Mouse (Mus musculus) forebrain, embryonic 16.5 days (tissue): ENCODE data around the gene Syngr1. TPM values are rescaled to one million over a fixed set of nuclear protein-coding genes. Genes with fewer than 3 reads are reported as not detected.

Experiments
- ATAC-seq: fragments of 200-750 bp; cut with Nextera tagmentation; 2 replicates; pipeline ENCODE4 v1.8.0; 2017; ENCODE audit warnings: mild to moderate bottlenecking, moderate library complexity
- H3K27ac ChIP-seq: fragments of 300-500 bp; sonication (generic); 2 replicates; pipeline ENCODE4 v1.5.1; 2014; ENCODE audit warnings: low read length, control low read depth
- H3K27me3 ChIP-seq: fragments of 300-500 bp; sonication (generic); replicated peaks from 2 replicates; pipeline ENCODE4 v1.6.1; 2014; ENCODE audit warnings: low read length; ENCODE audit not compliant: control insufficient read depth, insufficient read depth
- H3K36me3 ChIP-seq: fragments of 300-500 bp; sonication (generic); 2 replicates; pipeline ENCODE4 v1.6.1; 2014; ENCODE audit not compliant: control insufficient read depth, insufficient read depth
- H3K4me1 ChIP-seq: fragments of 300-500 bp; sonication (generic); replicated peaks from 2 replicates; pipeline ENCODE4 v1.6.1; 2014; ENCODE audit warnings: low read length; ENCODE audit not compliant: control insufficient read depth, insufficient read depth
- H3K4me2 ChIP-seq: fragments of 300-500 bp; sonication (generic); 2 replicates; pipeline ENCODE4 v1.6.1; 2014; ENCODE audit warnings: mild to moderate bottlenecking, low read length, control low read depth
- H3K4me3 ChIP-seq: fragments of 300-500 bp; sonication (generic); replicated peaks from 2 replicates; pipeline ENCODE4 v1.5.1; 2014; ENCODE audit warnings: mild to moderate bottlenecking, low read length, control low read depth
- H3K9ac ChIP-seq: fragments of 300-500 bp; sonication (generic); replicated peaks from 2 replicates; pipeline ENCODE4 v1.6.1; 2014; ENCODE audit warnings: low read depth, low read length, control low read depth
- H3K9me3 ChIP-seq: fragments of 300-500 bp; sonication (generic); 2 replicates; pipeline ENCODE4 v1.6.1; 2016; ENCODE audit warnings: low read length; ENCODE audit not compliant: control insufficient read depth
- WGBS: fragments of 180-500 bp; shearing (Covaris S2); extraction: QIAGEN DNeasy Blood & Tissue Kit; methylation state at CpG from one replicate; pipeline ENCODE4 v1.1.7; 2014; 5-methylcytosine and 5-hydroxymethylcytosine counted together
- polyA plus RNA-seq: library from polyadenylated mRNA; unstranded; fragments of >200 nt; fragmentation: Nextera tagmentation; extraction: Ambion mirVana; gene quantifications from 2 replicates; pipeline ENCODE4 v1.2.1, GENCODE M21; 2015

Syngr1 gene
- polyA plus RNA-seq, 1 experiment from 2014 or later, result 58.4 TPM

GRCm38 (mm10) chr15:80053381-80054033, 37.6 kb upstream of the Syngr1 start:
- no peaks in the 10 kb centered on the region for H3K4me1 ChIP-seq
- no peak overlapping the region for H3K4me3 ChIP-seq
- no peak overlapping the region for H3K9ac ChIP-seq
- no peak overlapping the region for H3K27ac ChIP-seq
- no peaks in the 10 kb centered on the region for H3K27me3 ChIP-seq
- H3K4me2 ChIP-seq, result no peak overlapping the region
- WGBS, result 66% methylated on average over 8 of the region's 8 CpGs
- H3K9me3 ChIP-seq, result no peaks in the 10 kb centered on the region
- ATAC-seq, result no peak
- no peaks in the 10 kb centered on the region for H3K36me3 ChIP-seq

DNA sequence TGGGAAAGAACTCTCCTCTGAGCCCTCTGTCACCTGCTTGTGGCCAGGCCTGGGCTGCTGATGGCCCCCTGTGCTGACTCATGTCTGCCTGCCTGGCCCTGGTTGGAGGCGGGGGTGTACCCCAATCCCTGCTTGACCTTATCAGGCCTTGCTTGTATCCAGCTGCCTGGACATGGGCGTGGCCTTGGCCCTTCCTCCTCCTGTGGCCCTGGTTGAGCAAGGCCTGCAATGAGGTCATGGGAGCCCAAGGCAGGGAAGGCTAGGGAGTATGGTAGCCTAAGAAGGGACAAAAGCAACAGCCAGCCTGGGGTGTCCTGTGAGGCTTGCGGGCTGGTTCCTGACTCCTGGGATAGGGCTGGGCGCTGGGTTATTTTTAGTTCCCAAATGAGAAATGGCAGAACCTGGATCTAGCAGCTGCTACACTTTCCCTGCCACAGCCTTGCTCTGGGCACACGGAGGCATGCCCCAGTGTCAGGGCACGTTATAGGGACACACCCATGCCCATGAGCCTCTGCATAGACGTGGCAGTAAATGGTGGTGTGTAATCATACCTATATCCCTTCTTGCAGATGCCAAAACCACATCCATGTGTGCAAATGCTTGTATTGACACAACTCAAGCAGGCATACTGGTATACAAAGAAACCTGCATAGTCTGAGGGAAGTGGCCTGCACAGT, 37.0 kb upstream of the Syngr1 start:
- no peak overlapping the region for H3K27ac ChIP-seq
- H3K4me1 ChIP-seq, result no peaks in the 10 kb centered on the region
- H3K27me3 ChIP-seq, result no peaks in the 10 kb centered on the region
- no peaks in the 10 kb centered on the region for H3K9me3 ChIP-seq
- ATAC-seq, result no peak
- H3K4me2 ChIP-seq, result no peak overlapping the region
- no peaks in the 10 kb centered on the region for H3K36me3 ChIP-seq
- WGBS, result 88% methylated on average over 7 of the region's 7 CpGs
- no peak overlapping the region for H3K9ac ChIP-seq
- no peak overlapping the region for H3K4me3 ChIP-seq

GRCm38 (mm10) chr15:80058151-80058550, 33.0 kb upstream of the Syngr1 start:
- Histone ChIP-seq H3K4me3 (no peak overlapping the region), H3K36me3 (no peaks in the 10 kb centered on the region), H3K9ac (no peak overlapping the region), H3K27ac (no peak overlapping the region), H3K9me3 (no peaks in the 10 kb centered on the region), H3K4me1 (no peaks in the 10 kb centered on the region), H3K4me2 (no peak overlapping the region), H3K27me3 (no peaks in the 10 kb centered on the region)
- no peak for ATAC-seq
- WGBS, result 87% methylated on average over 7 of the region's 7 CpGs

GRCm38 (mm10) chr15:80059606-80060005, 31.5 kb upstream of the Syngr1 start:
- no peak for ATAC-seq
- Histone ChIP-seq H3K27ac (no peak overlapping the region), H3K36me3 (no peaks in the 10 kb centered on the region), H3K9me3 (no peaks in the 10 kb centered on the region), H3K9ac (no peak overlapping the region), H3K4me3 (no peak overlapping the region), H3K4me2 (no peak overlapping the region), H3K4me1 (no peaks in the 10 kb centered on the region), H3K27me3 (no peaks in the 10 kb centered on the region)
- WGBS, result 81% methylated on average over 7 of the region's 7 CpGs

GRCm38 (mm10) chr15:80060356-80061070, 30.6 kb upstream of the Syngr1 start:
- H3K9ac ChIP-seq, result no peak overlapping the region
- no peak overlapping the region for H3K27ac ChIP-seq
- H3K4me2 ChIP-seq, result no peak overlapping the region
- no peaks in the 10 kb centered on the region for H3K27me3 ChIP-seq
- 92% methylated on average over 8 of the region's 8 CpGs for WGBS
- no peaks in the 10 kb centered on the region for H3K36me3 ChIP-seq
- ATAC-seq, result no peak
- H3K9me3 ChIP-seq, result no peaks in the 10 kb centered on the region
- H3K4me3 ChIP-seq, result no peak overlapping the region
- H3K4me1 ChIP-seq, result no peaks in the 10 kb centered on the region

- Histone ChIP-seq H3K27me3 (no peaks in the 10 kb centered on the region), H3K4me1 (no peaks in the 10 kb centered on the region), H3K4me3 (no peak overlapping the region), H3K9me3 (no peaks in the 10 kb centered on the region), H3K4me2 (no peak overlapping the region), H3K36me3 (no peaks in the 10 kb centered on the region), H3K9ac (no peak overlapping the region), H3K27ac (no peak overlapping the region)
- 88% methylated on average over 4 of the region's 4 CpGs for WGBS
- ATAC-seq, result no peak
These were observed 30.0 kb upstream of the Syngr1 start for GRCm38 (mm10) chr15:80061071-80061550.

- no peak overlapping the region for H3K9ac ChIP-seq
- WGBS, result 71% methylated on average over 6 of the region's 9 CpGs
- no peak overlapping the region for H3K4me2 ChIP-seq
- H3K27ac ChIP-seq, result no peak overlapping the region
- H3K4me1 ChIP-seq, result no peaks in the 10 kb centered on the region
- no peaks in the 10 kb centered on the region for H3K27me3 ChIP-seq
- no peak overlapping the region for H3K4me3 ChIP-seq
- no peaks in the 10 kb centered on the region for H3K36me3 ChIP-seq
- H3K9me3 ChIP-seq, result no peaks in the 10 kb centered on the region
- ATAC-seq, result no peak
These were observed 28.8 kb upstream of the Syngr1 start for GRCm38 (mm10) chr15:80062339-80062738.

DNA sequence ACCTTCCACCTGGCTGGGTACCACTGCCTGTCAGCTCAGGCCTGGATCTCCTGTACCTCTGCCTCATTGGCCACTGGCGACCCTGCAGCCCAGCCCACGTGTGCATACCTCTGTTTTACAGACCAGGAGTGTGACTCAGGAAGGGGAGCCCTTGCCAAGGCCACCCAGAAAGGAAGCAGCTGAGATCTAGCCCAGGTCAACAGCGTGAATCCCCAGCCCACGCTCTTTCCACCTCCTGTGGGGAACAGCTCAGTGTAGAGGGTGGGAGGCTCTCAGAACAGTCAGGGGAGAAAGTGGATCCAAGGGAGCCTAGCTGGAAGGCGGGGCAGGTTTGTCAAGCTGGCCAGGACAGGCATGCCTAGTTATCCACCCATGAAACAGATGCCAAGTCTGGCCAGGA, 28.3 kb upstream of the Syngr1 start:
- no peak overlapping the region for H3K9ac ChIP-seq
- no peaks in the 10 kb centered on the region for H3K36me3 ChIP-seq
- WGBS, result 35% methylated on average over 5 of the region's 5 CpGs
- H3K27me3 ChIP-seq, result no peaks in the 10 kb centered on the region
- no peak overlapping the region for H3K4me3 ChIP-seq
- no peak overlapping the region for H3K27ac ChIP-seq
- no peak overlapping the region for H3K4me2 ChIP-seq
- ATAC-seq, result no peak
- H3K4me1 ChIP-seq, result no peaks in the 10 kb centered on the region
- H3K9me3 ChIP-seq, result no peaks in the 10 kb centered on the region

GRCm38 (mm10) chr15:80064965-80065364, 26.2 kb upstream of the Syngr1 start:
- no peaks in the 10 kb centered on the region for H3K36me3 ChIP-seq
- H3K4me3 ChIP-seq, result no peak overlapping the region
- H3K9ac ChIP-seq, result no peak overlapping the region
- 77% methylated on average over 5 of the region's 5 CpGs for WGBS
- no peak overlapping the region for H3K27ac ChIP-seq
- no peak overlapping the region for H3K4me2 ChIP-seq
- H3K9me3 ChIP-seq, result no peaks in the 10 kb centered on the region
- no peaks in the 10 kb centered on the region for H3K27me3 ChIP-seq
- no peaks in the 10 kb centered on the region for H3K4me1 ChIP-seq
- ATAC-seq, result no peak
